Mouse (Mus musculus): ENCODE data around the gene Slc38a10. TPM values are rescaled to one million over a fixed set of nuclear protein-coding genes. Genes with fewer than 3 reads are reported as not detected.

Slc38a10 gene
- total RNA-seq, 2 experiments from 2014 or later, result 115 to 116 TPM

Small RNA genes lying within 50 kb of the gene (microRNA-seq; reads per million reads assigned to microRNA genes)
- 0 reads per million in 2 experiments for gene Gm25948

Other genes starting within 250 kb of the Slc38a10 start
- gene Chmp6, start 237.9 kb downstream of the Slc38a10 start, total RNA-seq (2021), result 10 to 100 TPM; 42.4 to 43.3 TPM
- gene Baiap2, start 208.6 kb downstream of the Slc38a10 start, total RNA-seq (2021), result 1 to 10 TPM; 8.0 to 8.3 TPM
- 1 to 10 TPM; 3.7 to 4.2 TPM for gene Aatk, start 104.2 kb downstream of the Slc38a10 start, total RNA-seq (2021)
- 10 to 100 TPM; 11.6 to 12.6 TPM for gene Cep131, start 64.5 kb downstream of the Slc38a10 start, total RNA-seq (2021)
- gene Tepsin, start 52.6 kb downstream of the Slc38a10 start, total RNA-seq (2021), result 1 to 10 TPM; 8.7 to 9.7 TPM
- 10 to 100 TPM; 51.6 to 63.0 TPM for gene Ndufaf8, start 52.4 kb downstream of the Slc38a10 start, total RNA-seq (2021)
- gene Bahcc1, start 81.6 kb upstream of the Slc38a10 start, total RNA-seq (2021), result 10 to 100 TPM; 14.1 to 16.5 TPM
- gene Actg1, start 197.2 kb upstream of the Slc38a10 start, total RNA-seq (2021), result 1,000 to 10,000 TPM in 1 of 2 experiments, 100 to 1,000 TPM in 1; 930 to 1,002 TPM
- under 1 TPM in 1 of 2 experiments, not detected in 1; 0.34 TPM for gene Fscn2, start 210.2 kb upstream of the Slc38a10 start, total RNA-seq (2021)
- 10 to 100 TPM; 31.4 to 34.4 TPM for gene Faap100, start 227.4 kb upstream of the Slc38a10 start, total RNA-seq (2021)